Mouse (Mus musculus) bone marrow macrophage, adult 2 months (primary cell): ENCODE measurements around the gene Rab31.

Experiments
- CTCF ChIP-seq: IDR thresholded peaks from 2 replicates; pipeline ENCODE4 v1.5.1; 2012; ENCODE audit warnings: low read depth, mild to moderate bottlenecking, low read length, moderate library complexity
- POLR2A ChIP-seq: IDR thresholded peaks from 2 replicates; pipeline ENCODE4 v1.6.1; 2012; ENCODE audit warnings: mild to moderate bottlenecking, low read depth, low read length, borderline replicate concordance

DNA sequence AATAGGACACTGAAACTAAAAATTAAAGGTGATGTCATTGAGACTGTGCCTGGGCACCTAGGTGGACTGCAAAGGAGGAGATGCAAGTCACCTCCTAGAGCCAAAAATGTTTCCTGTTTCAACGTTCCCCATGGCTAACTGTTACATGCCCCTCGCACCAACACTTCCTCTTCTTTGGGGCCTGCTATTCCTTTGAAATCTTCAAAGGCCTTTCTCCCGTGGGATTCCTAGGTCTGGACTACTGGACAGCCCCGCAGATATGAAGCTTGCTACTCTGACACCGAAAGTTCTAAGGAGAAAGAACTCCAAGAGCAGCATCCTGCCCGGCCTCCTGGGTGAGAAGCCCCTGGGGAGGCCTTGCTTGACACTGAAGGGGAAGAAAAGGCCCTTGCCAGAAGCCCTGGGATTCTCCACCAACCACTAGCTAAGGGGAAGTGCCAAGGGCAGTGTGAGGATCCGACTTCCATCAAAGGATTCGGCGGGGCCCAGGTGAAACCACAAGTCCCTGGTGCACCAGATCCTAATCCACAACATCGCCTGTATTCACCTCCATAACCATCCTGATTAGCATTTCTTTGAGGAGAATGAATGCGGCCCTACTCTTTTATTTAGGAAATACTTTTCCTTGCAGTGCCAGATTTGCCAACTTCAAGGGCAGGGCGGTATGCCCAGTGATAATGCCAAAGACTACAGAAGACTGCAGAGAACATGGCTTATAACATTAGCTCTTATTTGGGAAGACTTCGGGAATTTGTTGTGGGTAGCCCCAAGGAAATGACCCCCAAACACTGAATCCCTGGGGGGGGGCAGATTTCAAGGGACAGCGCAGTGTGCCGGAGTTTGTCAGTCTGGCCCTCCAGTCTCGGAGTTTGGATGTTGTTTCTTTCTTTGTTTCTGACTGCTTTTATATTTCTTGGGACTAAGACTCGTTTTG, 1.3 kb downstream of the Rab31 start:
- TF ChIP-seq POLR2A (no peak), CTCF (no peak)
